Mouse (Mus musculus) G1E (cell line): Measurements from ENCODE around the gene Tenm2. TPM values are rescaled to one million over a fixed set of nuclear protein-coding genes. Genes with fewer than 3 reads are reported as not detected.

ENCODE experiments used
- ATAC-seq: 2 replicates; pipeline ENCODE4 v1.8.0; 2016; ENCODE audit warnings: mild to moderate bottlenecking; ENCODE audit not compliant: insufficient number of reproducible peaks, poor library complexity, low FRiP score, severe bottlenecking; ENCODE audit errors: extremely low read depth
- DNase-seq: peaks from one replicate; pipeline ENCODE4 v3.0.0; 2012; ENCODE audit warnings: low spot score
- H3K27me3 ChIP-seq: 2 replicates; pipeline ENCODE4 v1.6.1; 2012; ENCODE audit warnings: mild to moderate bottlenecking, low read length, inconsistent platforms; ENCODE audit not compliant: insufficient read depth
- H3K36me3 ChIP-seq: replicated peaks from 2 replicates; pipeline ENCODE3; 2012; ENCODE audit warnings: mild to moderate bottlenecking, inconsistent platforms
- H3K4me1 ChIP-seq: 2 replicates; pipeline ENCODE4 v1.6.1; 2012; ENCODE audit warnings: low read depth, low read length, inconsistent platforms, mixed read lengths; ENCODE audit not compliant: insufficient read depth
- H3K4me3 ChIP-seq: 2 replicates; pipeline ENCODE4 v1.5.1; 2012; ENCODE audit warnings: low read depth, mild to moderate bottlenecking, inconsistent platforms, low read length, moderate library complexity, mixed read lengths
- H3K9me3 ChIP-seq: replicated peaks from 2 replicates; pipeline ENCODE4 v1.6.1; 2012; ENCODE audit warnings: inconsistent platforms
- CTCF ChIP-seq: IDR thresholded peaks from 2 replicates; pipeline ENCODE4 v1.5.1; 2012; ENCODE audit warnings: low read depth, low read length, inconsistent platforms, mixed read lengths
- GATA1 ChIP-seq: IDR thresholded peaks from 2 replicates; pipeline ENCODE4 v1.6.1; 2012; ENCODE audit warnings: borderline replicate concordance, low read length, inconsistent platforms, mixed read lengths
- GATA2 ChIP-seq: IDR thresholded peaks from 2 replicates; pipeline ENCODE4 v1.6.1; 2012; ENCODE audit warnings: low read depth, low read length, inconsistent platforms, borderline replicate concordance
- POLR2AphosphoS5 ChIP-seq: IDR thresholded peaks from 2 replicates; pipeline ENCODE4 v1.6.1; 2012; ENCODE audit warnings: low read depth, low read length, inconsistent platforms; ENCODE audit not compliant: insufficient replicate concordance
- TAL1 ChIP-seq: conservative IDR thresholded peaks from 2 replicates; pipeline ENCODE4 v1.6.1; 2012; ENCODE audit warnings: low read depth, low read length, inconsistent platforms, mixed read lengths
- polyA plus RNA-seq: library from polyadenylated mRNA; stranded (reverse); fragments of >175 nt; gene quantifications from 2 replicates; pipeline ENCODE4 v1.2.3, GENCODE M21; 2012
- total RNA-seq, 2 experiments: library from RNA; stranded (forward) in 1 of 2; stranded (reverse) in 1 of 2; fragments of 200-1000 nt in 1 of 2; fragments of >200 nt in 1 of 2; fragmentation: Nextera tagmentation in 1 of 2; gene quantifications; 2 replicates each; pipeline ENCODE4 v1.2.3; 2014 to 2017

Gene Tenm2
- total and polyA plus RNA-seq, 3 experiments: 0.44 TPM; not detected in 2

DNA sequence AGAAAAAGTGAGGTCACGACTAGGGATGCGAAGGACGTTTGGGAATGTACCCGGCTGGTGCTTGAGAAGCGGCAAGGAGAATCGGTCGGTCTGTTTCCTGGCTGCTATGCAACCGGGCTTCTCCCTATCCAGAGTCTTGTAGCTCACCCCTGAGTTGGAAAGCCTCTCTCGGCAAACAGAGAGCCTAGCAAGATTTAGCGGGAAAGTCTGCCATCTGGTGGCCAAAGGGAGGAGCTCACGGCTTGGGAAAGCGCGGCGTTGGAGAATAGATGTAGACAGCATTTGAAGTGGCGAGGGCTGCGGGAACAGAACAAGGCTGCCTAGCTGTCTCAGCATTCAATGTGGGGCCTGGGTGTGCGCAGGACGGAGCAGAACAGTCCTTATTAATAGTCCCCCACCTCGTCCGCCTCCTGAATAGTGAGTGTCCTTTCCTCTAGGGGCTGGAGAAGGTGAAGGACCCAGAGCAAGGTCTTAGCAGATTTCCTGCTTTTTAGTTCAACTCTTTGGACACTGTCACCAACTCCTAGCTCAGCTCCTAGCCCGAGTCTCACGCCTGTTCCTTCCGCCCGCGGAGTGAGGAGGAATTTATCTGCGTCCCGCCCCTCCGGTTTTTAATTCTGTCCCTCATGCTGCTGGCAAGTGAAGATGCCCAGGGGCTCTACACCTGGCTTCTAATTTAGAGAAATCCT, 1234.3 kb downstream of the Tenm2 start:
- no peak overlapping the region for H3K4me3 ChIP-seq
- no peaks in the 10 kb centered on the region for H3K4me1 ChIP-seq
- TF ChIP-seq CTCF (no peak), POLR2AphosphoS5 (no peak), GATA1 (no peak), TAL1 (no peak), GATA2 (no peak)
- ATAC-seq (no peak), DNase-seq (no peak)
- no peaks in the 10 kb centered on the region for H3K36me3 ChIP-seq
- H3K27me3 ChIP-seq: no peaks in the 10 kb centered on the region
- H3K9me3 ChIP-seq: peaks cover 63% of the 10 kb centered on the region

DNA sequence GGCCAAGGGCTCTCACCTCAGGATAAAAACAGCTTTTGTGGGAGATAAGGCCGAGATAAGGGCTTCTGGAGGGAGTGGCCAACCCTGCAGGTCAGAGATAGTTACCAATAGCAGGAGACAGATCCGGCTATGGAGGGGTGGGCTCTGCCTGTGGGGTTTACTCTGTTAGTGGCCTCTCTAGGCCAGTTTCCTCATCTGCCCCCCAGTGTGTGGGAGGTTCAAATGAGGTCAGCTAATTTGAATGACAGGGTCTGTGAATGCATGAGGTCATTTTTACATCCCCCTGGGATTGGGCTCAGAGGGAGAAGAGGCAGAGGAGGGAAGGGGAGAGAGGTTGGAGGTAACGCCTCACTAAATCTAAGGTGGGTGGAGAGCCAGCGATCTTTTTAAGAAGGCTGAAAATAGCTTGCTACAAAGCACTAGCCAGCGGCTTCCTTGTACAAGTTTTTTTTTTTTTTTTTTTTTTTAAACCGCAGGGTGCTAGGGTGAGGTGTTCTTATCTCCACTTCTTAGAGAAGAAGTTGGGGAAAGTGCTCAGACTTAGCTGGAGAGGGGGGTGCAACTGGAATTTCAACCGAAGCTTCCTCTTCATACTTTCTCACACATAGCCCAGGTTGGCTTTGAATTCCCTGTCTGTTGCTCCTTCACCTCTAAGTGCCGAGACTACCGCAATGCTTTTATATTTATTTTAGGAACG, 1235.0 kb downstream of the Tenm2 start:
- H3K27me3 ChIP-seq: no peaks in the 10 kb centered on the region
- no peak overlapping the region for H3K4me3 ChIP-seq
- no peak for DNase-seq

DNA sequence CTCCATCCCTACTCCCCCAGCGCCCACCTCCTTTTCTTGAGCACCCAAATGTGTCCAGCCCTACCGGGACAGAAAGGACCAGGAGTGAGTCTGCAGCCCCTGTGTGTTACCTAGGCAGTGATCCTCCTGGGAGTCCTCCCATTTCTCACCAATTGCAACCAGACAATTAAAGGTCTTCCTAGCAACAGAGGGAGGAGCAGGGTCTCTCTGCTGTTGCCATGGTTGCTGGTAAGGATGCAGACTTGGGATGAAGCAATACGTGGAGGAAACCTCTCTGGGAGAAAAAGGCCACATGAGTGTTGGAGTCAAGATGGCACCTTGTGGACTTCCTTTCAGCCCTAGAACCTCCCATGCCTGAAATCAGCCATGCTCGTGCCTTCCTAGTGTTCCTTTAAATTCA, 1235.7 kb downstream of the Tenm2 start:
- ATAC-seq (no peak), DNase-seq (no peak)
- Histone ChIP-seq H3K4me3 (no peak overlapping the region), H3K36me3 (no peaks in the 10 kb centered on the region), H3K9me3 (peaks cover 73% of the 10 kb centered on the region), H3K27me3 (no peaks in the 10 kb centered on the region), H3K4me1 (no peaks in the 10 kb centered on the region)
- no peak for TF ChIP-seq CTCF
- no peak for TF ChIP-seq POLR2AphosphoS5
- no peak for TF ChIP-seq GATA2
- no peak for TF ChIP-seq GATA1
- no peak for TF ChIP-seq TAL1

More for the DNA sequence above, 1235.0 kb downstream of the Tenm2 start:
- H3K4me1 ChIP-seq: no peaks in the 10 kb centered on the region
- H3K36me3 ChIP-seq: no peaks in the 10 kb centered on the region
- no peak for TF ChIP-seq CTCF
- no peak for TF ChIP-seq POLR2AphosphoS5
- no peak for TF ChIP-seq GATA2
- TF ChIP-seq TAL1: no peak
- no peak for TF ChIP-seq GATA1
- peaks cover 69% of the 10 kb centered on the region for H3K9me3 ChIP-seq
- no peak for ATAC-seq

DNA sequence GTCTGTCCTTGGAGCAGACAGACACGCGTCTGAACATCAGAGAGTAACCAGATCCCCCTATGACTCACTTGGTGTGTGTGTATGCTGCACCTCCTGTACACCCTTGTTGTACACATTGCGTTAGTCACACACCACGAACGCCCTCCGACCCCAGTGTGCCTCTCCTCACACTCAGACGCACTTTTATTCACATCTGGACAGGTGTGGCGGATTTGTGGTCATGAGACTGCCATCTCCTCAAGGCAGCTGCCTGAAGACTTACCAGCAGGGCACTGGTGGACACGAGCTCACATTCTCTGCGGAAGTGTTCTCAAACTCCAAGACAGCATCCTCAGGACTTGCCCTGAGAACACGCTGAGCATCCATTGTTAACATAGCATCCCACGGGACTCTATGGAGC, 1237.7 kb downstream of the Tenm2 start:
- no peak for TF ChIP-seq TAL1
- no peak for TF ChIP-seq GATA1
- TF ChIP-seq CTCF: no peak
- TF ChIP-seq POLR2AphosphoS5: no peak
- TF ChIP-seq GATA2: no peak
- Histone ChIP-seq H3K36me3 (no peaks in the 10 kb centered on the region), H3K27me3 (no peaks in the 10 kb centered on the region), H3K4me3 (no peak overlapping the region), H3K4me1 (no peaks in the 10 kb centered on the region), H3K9me3 (peaks cover 71% of the 10 kb centered on the region)
- ATAC-seq (no peak), DNase-seq (no peak)

DNA sequence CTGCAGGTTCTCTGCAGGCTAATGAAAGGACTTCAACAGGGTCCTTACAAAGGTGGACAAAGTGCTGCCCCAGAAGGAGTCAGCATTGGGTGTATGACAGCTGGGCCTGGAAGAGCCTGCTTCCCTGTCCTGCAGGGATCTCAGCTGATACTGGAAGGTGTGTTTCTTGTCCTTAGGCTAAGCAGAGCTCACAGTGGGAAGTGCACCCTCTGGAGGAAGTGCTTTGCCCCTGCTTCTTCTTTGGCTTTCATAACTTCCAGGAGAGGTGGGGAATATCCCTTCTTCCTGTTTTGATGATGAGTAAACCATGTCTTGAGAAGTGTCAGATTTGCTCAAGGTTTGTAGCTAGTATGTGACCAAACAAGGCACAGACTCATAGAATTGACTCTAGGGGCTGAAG, 1240.5 kb downstream of the Tenm2 start:
- DNase-seq (no peak), ATAC-seq (no peak)
- TF ChIP-seq GATA2: no peak
- no peak for TF ChIP-seq CTCF
- no peak for TF ChIP-seq POLR2AphosphoS5
- no peak for TF ChIP-seq GATA1
- no peak for TF ChIP-seq TAL1
- H3K36me3 ChIP-seq: no peaks in the 10 kb centered on the region
- no peaks in the 10 kb centered on the region for H3K4me1 ChIP-seq
- peaks cover 56% of the 10 kb centered on the region for H3K9me3 ChIP-seq
- H3K27me3 ChIP-seq: no peaks in the 10 kb centered on the region
- H3K4me3 ChIP-seq: no peak overlapping the region

DNA sequence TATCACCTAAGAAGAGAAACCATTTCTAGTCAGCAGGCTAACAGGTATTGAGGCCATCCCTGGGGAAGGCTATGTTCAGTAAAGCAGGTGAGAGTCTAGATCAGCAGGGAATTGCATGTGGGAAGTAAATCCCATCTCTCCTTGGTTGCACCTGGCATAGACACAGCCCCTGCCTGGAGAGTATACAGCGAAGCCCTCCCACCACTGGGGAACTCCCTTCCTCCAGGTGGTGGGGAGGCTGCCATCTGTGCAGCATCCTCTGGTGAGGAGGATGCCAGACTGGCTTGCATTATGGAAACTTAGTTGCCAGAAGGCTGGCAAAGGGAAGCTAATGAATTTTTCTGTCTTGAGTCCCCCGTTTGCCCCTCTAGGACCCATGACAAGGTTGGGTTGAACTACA, 1243.9 kb downstream of the Tenm2 start:
- H3K27me3 ChIP-seq: no peaks in the 10 kb centered on the region
- H3K4me3 ChIP-seq: no peak overlapping the region
- H3K9me3 ChIP-seq: peaks cover 40% of the 10 kb centered on the region
- no peak for ATAC-seq
- TF ChIP-seq GATA2: no peak
- TF ChIP-seq TAL1: no peak
- TF ChIP-seq GATA1: no peak
- no peak for TF ChIP-seq POLR2AphosphoS5
- TF ChIP-seq CTCF: no peak
- H3K4me1 ChIP-seq: no peaks in the 10 kb centered on the region
- DNase-seq: no peak
- H3K36me3 ChIP-seq: no peaks in the 10 kb centered on the region
